ENCODE assay signal across 9 mouse cellular contexts in genomic region chr4:118579313-118579712, GRCm38 (mm10). TPM values are rescaled to one million over a fixed set of nuclear protein-coding genes. Genes with fewer than 3 reads are reported as not detected.
DNase-seq lines count a peak whose midpoint lies in the region; ATAC-seq and TF ChIP-seq lines count a peak whose summit lies in the region.
"Had no signal": no experiment of that assay in that cellular context is flagged by ENCODE, and none has a peak within 500 bp of the region (broad histone marks: within the 10 kb centered on the region; RNA-seq: fewer than 3 reads in every experiment).

No protein-coding gene starts in this region.

- H3K36me3 ChIP-seq in heart, postnatal 0 days (replicated peaks; ENCODE audit: control insufficient read depth, insufficient read depth, low read length), result no peaks in the 10 kb centered on the region
- no peaks in the 10 kb centered on the region for H3K36me3 ChIP-seq in heart, embryonic 10.5 days
- H3K36me3 ChIP-seq in liver, postnatal 0 days (replicated peaks; ENCODE audit: insufficient read depth, low read length), result no peaks in the 10 kb centered on the region
- H3K36me3 ChIP-seq: lung, embryonic 15.5 days had no signal

- ATAC-seq in heart, postnatal 0 days (ENCODE audit: insufficient read depth, low read depth), result no peak
- ATAC-seq in liver, postnatal 0 days, result no peak

- no peak overlapping the region for H3K4me2 ChIP-seq in heart, postnatal 0 days (ENCODE audit: low read depth, low read length)
- H3K4me2 ChIP-seq in liver, postnatal 0 days (ENCODE audit: low read depth, low read length), result no peak overlapping the region
- H3K4me2 ChIP-seq: lung, embryonic 15.5 days had no signal

- peak; percentile 34; the same call in 1 of the 2 replicates for TF ChIP-seq CTCF in heart, postnatal 0 days (IDR thresholded peaks at IDR 0.05; ENCODE audit: low read depth)
- peak; percentile 64 for TF ChIP-seq CTCF in liver, postnatal 0 days (IDR thresholded peaks at IDR 0.05; ENCODE audit: low read depth)

- no peak overlapping the region for H3K4me3 ChIP-seq in heart, postnatal 0 days (ENCODE audit: low read depth, low read length)
- no peak overlapping the region for H3K4me3 ChIP-seq in heart, embryonic 10.5 days
- H3K4me3 ChIP-seq in liver, postnatal 0 days (ENCODE audit: low read depth, low read length), result no peak overlapping the region
- H3K4me3 ChIP-seq: lung, embryonic 15.5 days had no signal

- TF ChIP-seq EP300 in heart, postnatal 0 days (IDR thresholded peaks at IDR 0.05; ENCODE audit: low read depth), result no peak
- TF ChIP-seq EP300 in liver, postnatal 0 days (IDR thresholded peaks at IDR 0.05; ENCODE audit: low read depth), result no peak

- DNase-seq in heart, postnatal 0 days (ENCODE audit: low spot score), result no peak
- DNase-seq in heart, embryonic 10.5 days (ENCODE audit: low spot score), result no peak
- peak; percentile 70 for DNase-seq in right cerebral cortex, postnatal 4 days
- no peak for DNase-seq in right cerebral cortex, postnatal 36 days (ENCODE audit: low spot score in 2 of 2)
- DNase-seq in brain, adult 2 months (ENCODE audit: low read depth, low spot score), result peak; percentile 36
- peak; percentile 44 for DNase-seq in liver, postnatal 0 days
- DNase-seq in thymus, postnatal 4 days, result peak; percentile 82
- DNase-seq in frontal cortex, postnatal 14 days (ENCODE audit: low spot score in 2 of 2), result no peak

- H3K9me3 ChIP-seq in heart, postnatal 0 days (replicated peaks; ENCODE audit: control insufficient read depth, low read length), result no peaks in the 10 kb centered on the region
- no peaks in the 10 kb centered on the region for H3K9me3 ChIP-seq in heart, embryonic 10.5 days
- no peaks in the 10 kb centered on the region for H3K9me3 ChIP-seq in liver, postnatal 0 days (ENCODE audit: low read length)
- H3K9me3 ChIP-seq: lung, embryonic 15.5 days had no signal

- H3K27ac ChIP-seq in heart, postnatal 0 days (ENCODE audit: low read depth), result no peak overlapping the region
- no peak overlapping the region for H3K27ac ChIP-seq in heart, embryonic 10.5 days
- no peak overlapping the region for H3K27ac ChIP-seq in liver, postnatal 0 days (ENCODE audit: low read depth)
- H3K27ac ChIP-seq: lung, embryonic 15.5 days had no signal

- H3K4me1 ChIP-seq in heart, postnatal 0 days (ENCODE audit: control insufficient read depth, insufficient read depth), result no peaks in the 10 kb centered on the region
- H3K4me1 ChIP-seq in heart, embryonic 10.5 days, result no peaks in the 10 kb centered on the region
- H3K4me1 ChIP-seq in liver, postnatal 0 days (ENCODE audit: insufficient read depth), result no peaks in the 10 kb centered on the region
- H3K4me1 ChIP-seq: lung, embryonic 15.5 days had no signal

- WGBS in heart, postnatal 0 days, result 45% methylated on average over 13 of the region's 13 CpGs
- 50% methylated on average over 13 of the region's 13 CpGs for WGBS in heart, embryonic 10.5 days
- WGBS in liver, postnatal 0 days (ENCODE audit: insufficient replicate concordance), result 40% methylated on average over 13 of the region's 13 CpGs

- no peak overlapping the region for H3K9ac ChIP-seq in heart, postnatal 0 days (replicated peaks; ENCODE audit: low read depth, low read length)
- H3K9ac ChIP-seq in liver, postnatal 0 days (replicated peaks), result no peak overlapping the region
- H3K9ac ChIP-seq: lung, embryonic 15.5 days had no signal

- 0 out of 2 replicates have a peak, but pooled peaks cover 3% of the 10 kb centered on the region for H3K27me3 ChIP-seq in heart, postnatal 0 days (ENCODE audit: control insufficient read depth, insufficient read depth, low read length)
- peaks cover 25% of the 10 kb centered on the region; the same call in 1 of the 2 replicates for H3K27me3 ChIP-seq in heart, embryonic 10.5 days (ENCODE audit: insufficient read depth, poor library complexity, severe bottlenecking)
- H3K27me3 ChIP-seq in liver, postnatal 0 days (ENCODE audit: insufficient read depth, low read length), result no peaks in the 10 kb centered on the region

RNA-seq across cellular contexts. Expression of gene Tmem125, which starts 35.5 kb away (rescaled TPM):
- 1.5 and 7.3 TPM in 2 replicates for total RNA-seq in heart, postnatal 0 days (2014; rRNA removed; ENCODE audit: low replicate concordance)
- polyA plus RNA-seq in heart, postnatal 0 days (2015; fragmentation: Nextera tagmentation; extraction: Ambion mirVana), result 0.26 and 0.27 TPM in 2 replicates
- 0.32 and 0.69 TPM in 2 replicates for polyA plus RNA-seq in heart, embryonic 10.5 days (2016; fragmentation: Nextera tagmentation; extraction: Ambion mirVana)
- polyA plus RNA-seq in liver, postnatal 0 days (2015; fragmentation: Nextera tagmentation; extraction: Ambion mirVana), result 3.7 and 4.4 TPM in 2 replicates

RNA-seq across cellular contexts. Expression of gene Cfap57, which starts 41.3 kb away (rescaled TPM):
- total RNA-seq in heart, postnatal 0 days (2014; rRNA removed; ENCODE audit: low replicate concordance), result 0.12 TPM in 1 of 2 replicates, not detected in the other
- 0.07 and 0.11 TPM in 2 replicates for polyA plus RNA-seq in heart, postnatal 0 days (2015; fragmentation: Nextera tagmentation; extraction: Ambion mirVana)
- 0.84 and 1.1 TPM in 2 replicates for polyA plus RNA-seq in heart, embryonic 10.5 days (2016; fragmentation: Nextera tagmentation; extraction: Ambion mirVana)
- polyA plus RNA-seq in liver, postnatal 0 days (2015; fragmentation: Nextera tagmentation; extraction: Ambion mirVana), result 0.36 and 0.42 TPM in 2 replicates

RNA-seq across cellular contexts. Expression of gene Ebna1bp2, which starts 41.3 kb away (rescaled TPM):
- 5.9 and 49.2 TPM in 2 replicates for total RNA-seq in heart, postnatal 0 days (2014; rRNA removed; ENCODE audit: low replicate concordance)
- polyA plus RNA-seq in heart, postnatal 0 days (2015; fragmentation: Nextera tagmentation; extraction: Ambion mirVana), result 64.4 and 68.9 TPM in 2 replicates
- polyA plus RNA-seq in heart, embryonic 10.5 days (2016; fragmentation: Nextera tagmentation; extraction: Ambion mirVana), result 110 and 166 TPM in 2 replicates
- 61.0 and 62.0 TPM in 2 replicates for polyA plus RNA-seq in liver, postnatal 0 days (2015; fragmentation: Nextera tagmentation; extraction: Ambion mirVana)

RNA-seq across cellular contexts. Expression of gene 2610528J11Rik, which starts 52.5 kb away (rescaled TPM):
- not detected in 2 replicates for total RNA-seq in heart, postnatal 0 days (2014; rRNA removed; ENCODE audit: low replicate concordance)
- 0.12 TPM in 1 of 2 replicates, not detected in the other for polyA plus RNA-seq in heart, postnatal 0 days (2015; fragmentation: Nextera tagmentation; extraction: Ambion mirVana)
- polyA plus RNA-seq in heart, embryonic 10.5 days (2016; fragmentation: Nextera tagmentation; extraction: Ambion mirVana), result 0.70 and 1.7 TPM in 2 replicates
- polyA plus RNA-seq in liver, postnatal 0 days (2015; fragmentation: Nextera tagmentation; extraction: Ambion mirVana), result 16.2 and 18.8 TPM in 2 replicates

Comparison
In these comparisons a context has a peak if more than half of its experiments do, and no peak if none do; other contexts are left out.
1. DNase-seq: peak in right cerebral cortex, postnatal 4 days (single experiment), brain, adult 2 months (single experiment), liver, postnatal 0 days (single experiment) and thymus, postnatal 4 days (single experiment); none in heart, postnatal 0 days (single experiment), heart, embryonic 10.5 days (single experiment), right cerebral cortex, postnatal 36 days (0 of 2) and frontal cortex, postnatal 14 days (0 of 2).